Mouse (Mus musculus) Patski (cell line): ENCODE results near the gene Ptrh1. TPM values are rescaled to one million over a fixed set of nuclear protein-coding genes. Genes with fewer than 3 reads are reported as not detected.

Experiments used
- ATAC-seq: fragments of 100-300 bp; one replicate; pipeline ENCODE4 v1.8.0; 2021
- CTCF ChIA-PET: fragments of 350-600 bp; sonication (Branson Sonifier 250); formaldehyde crosslinking; loops from one replicate; lab custom pipeline; 2022; ENCODE audit warnings: inconsistent platforms; lab: Charles Lee
- POLR2A ChIA-PET: fragments of 350-600 bp; sonication (Branson Sonifier 250); formaldehyde crosslinking; loops from one replicate; lab custom pipeline; 2022; ENCODE audit warnings: antibody characterized with exemption, inconsistent platforms; lab: Charles Lee
- DNase-seq: peaks from one replicate; pipeline ENCODE4 v3.0.0-alpha.2; 2011; ENCODE audit warnings: low read depth, low spot score
- H3K27me3 ChIP-seq: fragments of 371-371 bp; one replicate; pipeline ENCODE4 v1.5.1; 2021
- CTCF ChIP-seq: fragments of 100-300 bp; IDR thresholded peaks from one replicate; pipeline ENCODE4 v1.5.1; 2021
- in situ Hi-C: fragments of 300-500 bp; cut with MboI; formaldehyde crosslinking; loops from 3 replicates; pipeline ENCODE4 v1.11.1; 2018; ENCODE audit warnings: low pct_unique_long_range_greater_than_20kb, mixed read lengths
- polyA plus RNA-seq: library from polyadenylated mRNA; unstranded; gene quantifications from one replicate; pipeline ENCODE4 v1.2.3, GENCODE M21; 2021

Gene Ptrh1
- polyA plus RNA-seq, 1 experiment from 2014 or later, result 19.5 TPM

GRCm38 (mm10) chr2:32739311-32739710 lies 36.3 kb upstream of the Ptrh1 start:
- H3K27me3 ChIP-seq, result peaks cover 23% of the 10 kb centered on the region
- in situ Hi-C loops, result no loop called here
- no peak for ATAC-seq
- no peak for TF ChIP-seq CTCF
- no peak for DNase-seq
- ChIA-PET POLR2A (no interaction called here), CTCF (no interaction called here)

DNA sequence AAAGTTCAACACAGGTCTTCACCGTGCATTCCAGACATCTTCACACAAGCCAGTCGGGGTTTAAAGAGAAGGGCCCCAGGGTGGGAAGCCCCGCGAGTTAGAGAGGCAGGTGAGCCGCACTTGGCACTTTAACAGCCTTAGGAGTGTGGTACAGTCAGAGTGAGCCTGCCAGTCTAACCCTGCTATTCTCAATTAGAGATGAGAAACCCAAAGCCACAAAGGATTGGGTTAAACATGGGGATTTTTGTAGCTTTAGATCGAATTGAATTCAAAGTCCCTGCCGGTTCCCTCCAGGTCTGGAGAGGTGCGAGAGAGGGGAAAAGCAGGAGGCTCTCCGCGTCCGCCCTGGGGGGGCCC lies 34.7 kb upstream of the Ptrh1 start, which contains the start of gene 6330409D20Rik:
6330409D20Rik (minus strand) TSS at position 101 of the 357 bp plus-strand sequence.
- in situ Hi-C loops, result no loop called here
- H3K27me3 ChIP-seq, result peaks cover 23% of the 10 kb centered on the region
- DNase-seq (no peak), ATAC-seq (no peak)
- ChIA-PET POLR2A (no interaction called here), CTCF (interaction anchor here (1.2 kb wide), 1 partner anchor 127 kb away, joined by 3 read pairs; no protein-coding TSS in a partner anchor)
- TF ChIP-seq CTCF, result no peak

DNA sequence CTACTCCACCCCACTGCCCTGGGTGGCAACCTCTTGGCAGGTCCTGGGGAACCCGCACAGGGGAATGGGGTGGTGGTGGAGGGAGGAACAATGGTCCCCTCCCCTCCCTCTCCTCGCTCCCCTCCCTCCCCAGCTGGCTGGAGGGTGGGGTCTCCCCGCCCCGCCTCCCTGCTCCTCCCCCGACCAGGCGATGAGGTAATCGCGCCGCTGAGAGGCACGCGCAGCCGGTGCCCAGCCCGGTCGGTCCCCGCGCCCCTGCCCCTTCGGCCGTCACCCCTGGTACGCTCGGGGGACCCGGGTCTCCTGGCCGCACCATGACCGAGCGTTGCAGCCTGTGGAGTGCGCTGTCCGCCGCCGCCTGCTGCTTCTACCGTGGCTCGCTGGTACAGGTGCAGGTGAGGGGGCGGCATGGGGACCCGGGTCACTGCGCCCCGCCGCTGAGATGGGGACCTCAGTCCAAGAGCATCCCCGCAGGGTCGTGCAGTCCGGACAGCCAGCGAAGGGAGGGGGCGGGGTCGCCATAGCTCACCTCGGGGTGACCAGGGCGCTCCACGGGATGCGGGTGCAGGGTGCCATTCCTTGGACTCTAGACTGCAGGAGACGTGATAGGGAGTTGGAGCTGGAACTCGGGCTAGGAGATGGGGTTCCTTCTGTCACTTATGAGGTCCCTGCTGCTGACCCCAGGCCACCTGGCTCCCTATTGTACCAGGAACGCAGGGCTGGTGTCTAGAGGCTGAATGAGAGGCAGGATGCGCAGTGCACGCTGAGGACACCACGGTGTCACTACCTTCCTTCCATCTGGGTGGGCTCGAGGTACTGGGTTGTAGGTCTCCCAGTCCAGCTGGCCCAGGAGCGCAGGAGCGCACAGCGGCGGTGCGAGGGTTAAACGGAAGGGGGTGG lies 34.1 kb upstream of the Ptrh1 start:
- no peak for DNase-seq
- in situ Hi-C loops, result no loop called here
- peaks cover 23% of the 10 kb centered on the region for H3K27me3 ChIP-seq
- ATAC-seq, result peak; percentile 23
- TF ChIP-seq CTCF, result no peak
- ChIA-PET POLR2A (interaction anchor here (0.6 kb wide), 1 partner anchor 31 kb away, joined by 3 read pairs; no protein-coding TSS in a partner anchor), CTCF (interaction anchor here (1.2 kb wide), 1 partner anchor 126 kb away, joined by 3 read pairs; no protein-coding TSS in a partner anchor)

GRCm38 (mm10) chr2:32742173-32742531 lies 33.4 kb upstream of the Ptrh1 start:
- no peak for ATAC-seq
- POLR2A ChIA-PET, result no interaction called here
- in situ Hi-C loops, result no loop called here
- H3K27me3 ChIP-seq, result peaks cover 23% of the 10 kb centered on the region
- DNase-seq, result no peak
- no peak for TF ChIP-seq CTCF
- CTCF ChIA-PET, result no interaction called here

DNA sequence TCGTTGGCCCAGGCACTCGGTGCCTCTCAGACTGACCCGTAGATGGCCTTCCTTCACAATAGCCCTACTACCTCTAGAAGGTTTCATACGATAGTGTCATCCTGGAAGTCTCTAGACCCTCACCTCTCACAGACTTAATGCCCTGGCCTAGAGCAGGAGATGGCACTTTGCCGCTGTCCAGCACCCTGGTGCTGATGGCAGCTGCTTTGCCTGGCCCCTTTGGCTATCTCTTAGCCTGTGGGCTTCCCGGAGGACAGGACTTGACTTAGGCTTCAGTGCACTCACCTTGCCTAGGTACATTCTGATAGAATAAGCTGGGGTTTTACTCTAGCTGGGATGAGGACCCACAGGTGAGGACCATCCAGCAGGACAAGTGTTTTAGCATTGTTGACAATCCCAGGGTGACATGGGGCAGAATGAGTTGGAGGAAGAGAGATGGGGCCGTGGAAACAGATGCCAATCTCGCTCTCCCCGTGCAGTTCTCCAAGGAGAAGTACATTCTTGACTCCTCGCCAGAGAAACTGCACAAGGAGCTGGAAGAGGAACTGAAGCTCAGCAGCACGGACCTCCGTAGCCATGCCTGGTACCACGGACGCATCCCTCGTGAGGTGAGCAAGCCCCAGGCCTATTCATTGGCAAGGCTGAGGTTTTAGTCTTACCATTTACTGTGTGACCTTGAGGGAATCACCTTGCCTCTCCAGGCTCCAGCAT lies 31.2 kb upstream of the Ptrh1 start:
- no peak for ATAC-seq
- ChIA-PET CTCF (interaction anchor here (1.6 kb wide), 1 partner anchor 12 kb away, joined by 3 read pairs; the partner anchor contains the start of gene Tor2a), POLR2A (no interaction called here)
- DNase-seq, result no peak
- no peak for TF ChIP-seq CTCF
- peaks cover 23% of the 10 kb centered on the region for H3K27me3 ChIP-seq
- in situ Hi-C loops, result no loop called here

- ATAC-seq, result peak; percentile 70
- ChIA-PET CTCF (interaction anchor here (0.7 to 2.2 kb wide), 3 partner anchors 18 to 207 kb away, joined by 3 to 5 read pairs (median 4); no protein-coding TSS in a partner anchor), POLR2A (no interaction called here)
- no peak for TF ChIP-seq CTCF
- DNase-seq, result peak; percentile 30
- no peaks in the 10 kb centered on the region for H3K27me3 ChIP-seq
- in situ Hi-C loops, result no loop called here
Observed at GRCm38 (mm10) chr2:32749082-32749481, 26.5 kb upstream of the Ptrh1 start.

DNA sequence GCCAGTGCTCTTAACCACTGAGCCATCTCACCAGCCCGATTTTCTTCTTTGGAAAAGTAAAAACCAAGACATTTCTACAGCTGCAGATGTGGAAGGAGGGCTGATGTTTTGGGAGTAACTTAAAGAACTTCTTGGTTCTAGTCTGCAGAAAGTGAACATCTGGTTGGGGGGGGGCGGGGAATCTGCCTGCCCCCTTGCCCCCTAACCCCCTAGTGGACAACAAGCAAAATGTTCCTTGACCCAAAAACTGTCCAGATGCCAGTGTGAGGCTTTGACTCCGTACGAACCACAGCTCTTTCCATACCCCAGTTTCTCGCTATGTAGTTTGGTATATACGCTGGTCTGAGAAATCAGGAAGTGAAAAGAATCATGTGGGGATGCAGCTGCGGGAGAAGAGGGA lies 25.4 kb upstream of the Ptrh1 start:
- ATAC-seq (no peak), DNase-seq (no peak)
- ChIA-PET CTCF (interaction anchor here (1.7 kb wide), 1 partner anchor 37 kb away, joined by 4 read pairs; the partner anchor contains the start of gene Cdk9), POLR2A (interaction anchor here (0.6 to 0.9 kb wide), 2 partner anchors 10 to 36 kb away, joined by 4 to 9 read pairs; no protein-coding TSS in a partner anchor)
- in situ Hi-C loops, result no loop called here
- no peaks in the 10 kb centered on the region for H3K27me3 ChIP-seq
- no peak for TF ChIP-seq CTCF

DNA sequence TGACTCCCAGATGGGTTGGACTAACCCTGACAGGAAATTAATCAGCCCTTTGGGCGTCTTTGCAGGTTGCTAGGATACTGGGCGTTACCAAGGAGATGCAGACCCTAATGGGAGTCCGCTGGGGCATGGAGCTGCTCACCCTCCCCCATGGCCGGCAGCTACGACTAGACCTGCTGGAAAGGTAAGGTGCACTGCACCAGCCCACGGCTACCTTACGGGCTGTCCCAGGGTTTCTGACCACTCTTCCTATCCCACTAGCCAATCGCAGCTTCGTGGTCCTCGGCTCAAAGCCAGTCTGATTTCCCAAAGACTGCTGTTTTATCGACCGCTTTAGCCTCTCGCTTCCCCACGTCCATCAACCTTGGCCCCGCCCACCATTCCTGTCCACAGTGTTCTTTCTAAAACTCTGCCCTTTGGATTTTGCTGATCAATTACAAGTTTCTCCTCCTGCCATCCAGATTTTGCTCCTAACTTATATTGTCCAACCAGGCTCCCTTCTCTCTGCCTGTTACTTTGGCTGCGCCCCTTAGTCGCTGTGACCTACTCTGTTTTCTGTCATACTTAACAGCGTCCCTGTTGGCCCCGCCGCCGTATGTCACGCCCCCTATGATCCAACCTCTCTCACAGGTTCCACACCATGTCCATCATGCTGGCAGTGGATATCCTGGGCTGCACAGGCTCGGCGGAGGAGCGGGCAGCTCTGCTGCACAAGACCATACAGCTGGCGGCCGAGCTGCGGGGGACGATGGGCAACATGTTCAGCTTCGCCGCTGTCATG lies 24.5 kb upstream of the Ptrh1 start:
- TF ChIP-seq CTCF, result no peak
- ChIA-PET POLR2A (no interaction called here), CTCF (interaction anchor here (1.7 kb wide), 1 partner anchor 38 kb away, joined by 4 read pairs; the partner anchor contains the start of gene Cdk9)
- in situ Hi-C loops, result no loop called here
- H3K27me3 ChIP-seq, result no peaks in the 10 kb centered on the region
- DNase-seq (no peak), ATAC-seq (no peak)

GRCm38 (mm10) chr2:32751665-32752033 lies 23.9 kb upstream of the Ptrh1 start:
- in situ Hi-C loops, result no loop called here
- DNase-seq (no peak), ATAC-seq (no peak)
- no peaks in the 10 kb centered on the region for H3K27me3 ChIP-seq
- no peak for TF ChIP-seq CTCF
- ChIA-PET CTCF (interaction anchor here (1.7 kb wide), 1 partner anchor 39 kb away, joined by 4 read pairs; the partner anchor contains the start of gene Cdk9), POLR2A (no interaction called here)

GRCm38 (mm10) chr2:32752181-32752580 lies 23.4 kb upstream of the Ptrh1 start:
- ATAC-seq (no peak), DNase-seq (no peak)
- no peak for TF ChIP-seq CTCF
- in situ Hi-C loops, result no loop called here
- H3K27me3 ChIP-seq, result no peaks in the 10 kb centered on the region
- CTCF ChIA-PET, result no interaction called here
- POLR2A ChIA-PET, result no interaction called here
